Mouse (Mus musculus) megakaryocyte-erythroid progenitor cell, adult 5-6 weeks (primary cell): ENCODE data around the gene Snx33. TPM values are rescaled to one million over a fixed set of nuclear protein-coding genes. Genes with fewer than 3 reads are reported as not detected.
"Not testable (repeated sequence)": the region's sequence is repeated elsewhere in the genome, so short reads cannot be mapped to it uniquely, and the experiment has no call there.

Experiments used
- ATAC-seq: replicated peaks from 2 replicates; pipeline ENCODE4 v1.8.0; 2016; ENCODE audit warnings: mild to moderate bottlenecking, inconsistent platforms; ENCODE audit not compliant: severe bottlenecking, poor library complexity, low FRiP score, low TSS enrichment
- total RNA-seq, 2 experiments: library from RNA; stranded (forward) in 1 of 2; stranded (reverse) in 1 of 2; fragments of 200-1000, 215-1000 nt in 1 of 2; fragments of >200 nt in 1 of 2; fragmentation: Nextera tagmentation in 1 of 2; gene quantifications; 2 replicates each; pipeline ENCODE4 v1.2.3; 2014 to 2017

The Snx33 gene
- total RNA-seq, 2 experiments from 2014 or later, result 2.3 to 3.4 TPM

- peak; percentile 25; the same call in 1 of the 2 replicates for ATAC-seq
Measured at GRCm38 (mm10) chr9:56927191-56928012, 769 bp downstream of the Snx33 start.

- no peak for ATAC-seq
Measured at GRCm38 (mm10) chr9:56926387-56926786, 1.8 kb downstream of the Snx33 start.

- ATAC-seq, result no peak
Measured at GRCm38 (mm10) chr9:56926025-56926360, 2.2 kb downstream of the Snx33 start.

- ATAC-seq, result no peak
Measured at GRCm38 (mm10) chr9:56925291-56926024, 2.7 kb downstream of the Snx33 start.

- no peak; the same call in 1 of the 2 replicates for ATAC-seq
Measured at GRCm38 (mm10) chr9:56924651-56925027, 3.5 kb downstream of the Snx33 start.

- peak; percentile 44 for ATAC-seq
Measured at GRCm38 (mm10) chr9:56923841-56924650, 4.1 kb downstream of the Snx33 start.

- no peak for ATAC-seq
Measured at GRCm38 (mm10) chr9:56922746-56923145, 5.4 kb downstream of the Snx33 start.

- ATAC-seq, result no peak
Measured at GRCm38 (mm10) chr9:56918466-56918865, 9.7 kb downstream of the Snx33 start.

- no peak for ATAC-seq
Measured at GRCm38 (mm10) chr9:56917131-56917530, 11.0 kb downstream of the Snx33 start.

GRCm38 (mm10) chr9:56915695-56916410 is 12.3 kb downstream of the Snx33 start:
- ATAC-seq, result no peak

GRCm38 (mm10) chr9:56915116-56915515 is 13.1 kb downstream of the Snx33 start:
- ATAC-seq, result no peak

GRCm38 (mm10) chr9:56913991-56914390 is 14.2 kb downstream of the Snx33 start:
- no peak for ATAC-seq

GRCm38 (mm10) chr9:56911017-56911416 is 17.2 kb downstream of the Snx33 start:
- ATAC-seq, result no peak

GRCm38 (mm10) chr9:56909991-56910390 is 18.2 kb downstream of the Snx33 start:
- ATAC-seq, result not testable (repeated sequence)

- ATAC-seq, result no peak
Measured at GRCm38 (mm10) chr9:56907549-56907948, 20.6 kb downstream of the Snx33 start.

- peak; percentile 43; the same call in 1 of the 2 replicates for ATAC-seq
Measured at GRCm38 (mm10) chr9:56903662-56904061, 24.5 kb downstream of the Snx33 start.

- no peak for ATAC-seq
Measured at GRCm38 (mm10) chr9:56901187-56901586, 27.0 kb downstream of the Snx33 start.

GRCm38 (mm10) chr9:56900571-56900970 is 27.6 kb downstream of the Snx33 start:
- ATAC-seq, result no peak

GRCm38 (mm10) chr9:56900060-56900459 is 28.1 kb downstream of the Snx33 start:
- no peak for ATAC-seq
